Mouse (Mus musculus) urinary bladder, adult 2 months (tissue): ENCODE data around the gene Ccdc85b. TPM values are rescaled to one million over a fixed set of nuclear protein-coding genes. Genes with fewer than 3 reads are reported as not detected.

Source experiments
- DNase-seq: peaks from one replicate; pipeline ENCODE4 v3.0.0; 2022; ENCODE audit warnings: low spot score
- polyA plus RNA-seq: library from polyadenylated mRNA; depleted of rRNA; stranded (reverse); fragments of >200 nt; gene quantifications from 2 replicates; pipeline ENCODE4 v1.2.3, GENCODE M21; 2012

Ccdc85b gene
- polyA plus RNA-seq, 1 experiment = 11.3 TPM

- DNase-seq = no peak
Measured at GRCm38 (mm10) chr19:5481398-5481797, 23.7 kb upstream of the Ccdc85b start.

- no peak for DNase-seq
Measured at GRCm38 (mm10) chr19:5480016-5480415, 22.3 kb upstream of the Ccdc85b start.

- DNase-seq = no peak
Measured at GRCm38 (mm10) chr19:5477668-5478300, 20.1 kb upstream of the Ccdc85b start.

- DNase-seq = no peak
Measured at GRCm38 (mm10) chr19:5477004-5477667, 19.4 kb upstream of the Ccdc85b start.

- no peak for DNase-seq
Measured at GRCm38 (mm10) chr19:5475069-5475714, 17.5 kb upstream of the Ccdc85b start.

- no peak for DNase-seq
Measured at GRCm38 (mm10) chr19:5474281-5475068, 16.8 kb upstream of the Ccdc85b start.

- peak; percentile 67 for DNase-seq
Measured at GRCm38 (mm10) chr19:5473720-5474119, 16.0 kb upstream of the Ccdc85b start, which contains the start of gene Efemp2. TSS of gene Efemp2 (plus strand) at chr19:5473954.

- DNase-seq = no peak
Measured at GRCm38 (mm10) chr19:5472857-5473256, 15.2 kb upstream of the Ccdc85b start.

GRCm38 (mm10) chr19:5471846-5472245 lies 14.2 kb upstream of the Ccdc85b start:
- no peak for DNase-seq

GRCm38 (mm10) chr19:5468374-5468773 lies 10.7 kb upstream of the Ccdc85b start, which contains the start of gene Ctsw:
TSS of gene Ctsw (minus strand) at chr19:5468507.
- no peak for DNase-seq

GRCm38 (mm10) chr19:5466916-5467500 lies 9.3 kb upstream of the Ccdc85b start:
- no peak for DNase-seq

- DNase-seq = no peak
Measured at GRCm38 (mm10) chr19:5465037-5465436, 7.3 kb upstream of the Ccdc85b start.

- DNase-seq = no peak
Measured at GRCm38 (mm10) chr19:5463791-5464562, 6.3 kb upstream of the Ccdc85b start.

- DNase-seq = no peak
Measured at GRCm38 (mm10) chr19:5463212-5463611, 5.5 kb upstream of the Ccdc85b start.

GRCm38 (mm10) chr19:5461411-5461810 lies 3.7 kb upstream of the Ccdc85b start:
- DNase-seq = no peak

- DNase-seq = peak; percentile 79
Measured at GRCm38 (mm10) chr19:5460465-5460911, 2.8 kb upstream of the Ccdc85b start, which contains the start of gene Fibp. TSS of gene Fibp (plus strand) at chr19:5460615.

- DNase-seq = no peak
Measured at GRCm38 (mm10) chr19:5459896-5460295, 2.2 kb upstream of the Ccdc85b start.

- no peak for DNase-seq
Measured at GRCm38 (mm10) chr19:5459019-5459418, 1.3 kb upstream of the Ccdc85b start.

- DNase-seq = peak; percentile 90
Measured at GRCm38 (mm10) chr19:5456922-5457745, 560 bp downstream of the Ccdc85b start.
